Mouse (Mus musculus) embryonic facial prominence, embryonic 14.5 days (tissue): ENCODE data around the gene Ifna14. TPM values are rescaled to one million over a fixed set of nuclear protein-coding genes. Genes with fewer than 3 reads are reported as not detected.

ENCODE experiments used
- ATAC-seq: fragments of 200-750 bp; cut with Nextera tagmentation; 2 replicates; pipeline ENCODE4 v1.8.0; 2017; ENCODE audit warnings: low read depth, moderate number of reproducible peaks, moderate TSS enrichment
- DNase-seq: peaks from one replicate; pipeline ENCODE4 v3.0.0-alpha.2; 2015; ENCODE audit warnings: low spot score
- H3K27ac ChIP-seq: fragments of 300-500 bp; sonication (generic); replicated peaks from 2 replicates; pipeline ENCODE4 v1.5.1; 2014; ENCODE audit warnings: low read depth, mild to moderate bottlenecking, low read length, moderate library complexity
- H3K27me3 ChIP-seq: fragments of 300-500 bp; sonication (generic); replicated peaks from 2 replicates; pipeline ENCODE4 v1.6.1; 2014; ENCODE audit warnings: low read length; ENCODE audit not compliant: control insufficient read depth, insufficient read depth
- H3K36me3 ChIP-seq: fragments of 300-500 bp; sonication (generic); 2 replicates; pipeline ENCODE4 v1.6.1; 2014; ENCODE audit warnings: low read length, mixed read lengths; ENCODE audit not compliant: control insufficient read depth, insufficient read depth
- H3K4me1 ChIP-seq: fragments of 300-500 bp; sonication (generic); 2 replicates; pipeline ENCODE4 v1.6.1; 2014; ENCODE audit warnings: antibody characterized with exemption, low read length; ENCODE audit not compliant: control insufficient read depth, insufficient read depth
- H3K4me2 ChIP-seq: fragments of 300-500 bp; sonication (generic); 2 replicates; pipeline ENCODE4 v1.6.1; 2014; ENCODE audit warnings: low read depth, mild to moderate bottlenecking, low read length, moderate library complexity, mixed read lengths
- H3K4me3 ChIP-seq: fragments of 300-500 bp; sonication (generic); 2 replicates; pipeline ENCODE4 v1.5.1; 2014; ENCODE audit warnings: low read depth, mild to moderate bottlenecking, low read length
- H3K9ac ChIP-seq: fragments of 300-500 bp; sonication (generic); 2 replicates; pipeline ENCODE4 v1.6.1; 2014; ENCODE audit warnings: low read depth, mild to moderate bottlenecking, low read length, moderate library complexity, mixed read lengths
- H3K9me3 ChIP-seq: fragments of 300-500 bp; sonication (generic); 2 replicates; pipeline ENCODE4 v1.6.1; 2016; ENCODE audit warnings: low read length; ENCODE audit not compliant: control insufficient read depth
- WGBS: fragments of 180-500 bp; shearing (Covaris S2); extraction: QIAGEN DNeasy Blood & Tissue Kit; methylation state at CpG from one replicate; pipeline ENCODE4 v1.1.7; 2014; 5-methylcytosine and 5-hydroxymethylcytosine counted together
- polyA plus RNA-seq: library from polyadenylated mRNA; unstranded; fragments of >200 nt; fragmentation: Nextera tagmentation; extraction: Ambion mirVana; gene quantifications from 2 replicates; pipeline ENCODE4 v1.2.1, GENCODE M21; 2014

The Ifna14 gene
- polyA plus RNA-seq, 1 experiment from 2014 or later, result not detected

- no peak for ATAC-seq
- no peak overlapping the region for H3K4me2 ChIP-seq
- H3K27me3 ChIP-seq, result no peaks in the 10 kb centered on the region
- no peaks in the 10 kb centered on the region for H3K9me3 ChIP-seq
- H3K9ac ChIP-seq, result no peak overlapping the region
- peak; percentile 12 for DNase-seq
- no peaks in the 10 kb centered on the region for H3K4me1 ChIP-seq
- H3K27ac ChIP-seq, result no peak overlapping the region
- H3K36me3 ChIP-seq, result no peaks in the 10 kb centered on the region
- no peak overlapping the region for H3K4me3 ChIP-seq
Measured at GRCm38 (mm10) chr4:88523241-88523640, 48.4 kb downstream of the Ifna14 start.

GRCm38 (mm10) chr4:88522674-88523073 is 48.9 kb downstream of the Ifna14 start, which contains the start of gene Ifnb1:
Ifnb1 (minus strand) TSS chr4:88522774.
- Histone ChIP-seq H3K9me3 (no peaks in the 10 kb centered on the region), H3K4me2 (no peak within 1 kb of the TSS), H3K9ac (no peak within 1 kb of the TSS), H3K4me3 (no peak within 1 kb of the TSS), H3K27me3 (no peaks in the 10 kb centered on the region), H3K4me1 (no peaks in the 10 kb centered on the region), H3K36me3 (no peaks in the 10 kb centered on the region), H3K27ac (no peak within 1 kb of the TSS)
- ATAC-seq (no peak), DNase-seq (no peak)
- 92% methylated on average over 4 of the region's 4 CpGs for WGBS

Other genes with a start within 250 kb of the Ifna14 start
- 11.8 and 12.6 TPM in 2 replicates for gene Hacd4, start 132.9 kb downstream of the Ifna14 start, polyA plus RNA-seq
- gene Ifnb1, start 49.0 kb downstream of the Ifna14 start, polyA plus RNA-seq, result not detected in 2 replicates
- gene Ifna15, start 13.6 kb downstream of the Ifna14 start, polyA plus RNA-seq, result not detected in 2 replicates
- not detected in 2 replicates for gene Ifna9, start 20.6 kb upstream of the Ifna14 start, polyA plus RNA-seq
- not detected in 2 replicates for gene Ifna12, start 31.6 kb upstream of the Ifna14 start, polyA plus RNA-seq
- gene C87499, start 62.6 kb upstream of the Ifna14 start, polyA plus RNA-seq, result not detected in 2 replicates
- gene Ifna13, start 72.7 kb upstream of the Ifna14 start, polyA plus RNA-seq, result not detected in 2 replicates
- gene Ifna16, start 105.1 kb upstream of the Ifna14 start, polyA plus RNA-seq, result not detected in 2 replicates
- not detected in 2 replicates for gene Ifna2, start 112.1 kb upstream of the Ifna14 start, polyA plus RNA-seq
- gene Ifnab, start 119.6 kb upstream of the Ifna14 start, polyA plus RNA-seq, result not detected in 2 replicates
- gene Gm26566, start 150.0 kb upstream of the Ifna14 start, polyA plus RNA-seq, result 1.2 and 2.0 TPM in 2 replicates
- 126 and 129 TPM in 2 replicates for gene Klhl9, start 150.7 kb upstream of the Ifna14 start, polyA plus RNA-seq
- not detected in 2 replicates for gene Gm13271, start 183.1 kb upstream of the Ifna14 start, polyA plus RNA-seq
- gene Gm13283, start 188.3 kb upstream of the Ifna14 start, polyA plus RNA-seq, result 0.17 and 0.28 TPM in 2 replicates
- gene Gm13290, start 202.0 kb upstream of the Ifna14 start, polyA plus RNA-seq, result 0.48 TPM in 1 of 2 replicates, not detected in the other
- gene Gm13289, start 205.1 kb upstream of the Ifna14 start, polyA plus RNA-seq, result not detected in 2 replicates
- not detected in 2 replicates for gene Gm13272, start 208.1 kb upstream of the Ifna14 start, polyA plus RNA-seq
- 0.16 and 0.31 TPM in 2 replicates for gene Ifnz, start 210.3 kb upstream of the Ifna14 start, polyA plus RNA-seq
- gene Gm13276, start 213.9 kb upstream of the Ifna14 start, polyA plus RNA-seq, result not detected in 2 replicates
- not detected in 2 replicates for gene Gm13277, start 216.8 kb upstream of the Ifna14 start, polyA plus RNA-seq
- not detected in 2 replicates for gene Gm13278, start 219.8 kb upstream of the Ifna14 start, polyA plus RNA-seq
- gene Gm13275, start 222.7 kb upstream of the Ifna14 start, polyA plus RNA-seq, result not detected in 2 replicates
- not detected in 2 replicates for gene Gm13279, start 225.6 kb upstream of the Ifna14 start, polyA plus RNA-seq
- 0.67 and 0.74 TPM in 2 replicates for gene Gm13285, start 227.9 kb upstream of the Ifna14 start, polyA plus RNA-seq
- 0.54 TPM in 1 of 2 replicates, not detected in the other for gene Gm13287, start 231.5 kb upstream of the Ifna14 start, polyA plus RNA-seq
- gene Gm13288, start 233.7 kb upstream of the Ifna14 start, polyA plus RNA-seq, result 0.21 TPM in 1 of 2 replicates, not detected in the other
- gene Ifna7, start 244.4 kb upstream of the Ifna14 start, polyA plus RNA-seq, result not detected in 2 replicates
- gene Ifna11, start 248.2 kb upstream of the Ifna14 start, polyA plus RNA-seq, result not detected in 2 replicates